Mouse (Mus musculus) heart, postnatal 0 days (tissue): ENCODE results near the gene Rpl18a. TPM values are rescaled to one million over a fixed set of nuclear protein-coding genes. Genes with fewer than 3 reads are reported as not detected.

ENCODE experiments used
- ATAC-seq: fragments of 200-750 bp; cut with Nextera tagmentation; 2 replicates; pipeline ENCODE4 v1.8.0; 2017; ENCODE audit warnings: low read depth, moderate number of reproducible peaks, moderate library complexity; ENCODE audit not compliant: insufficient read depth
- DNase-seq: peaks from one replicate; pipeline ENCODE4 v3.0.0-alpha.2; 2016; ENCODE audit warnings: low spot score
- H3K27ac ChIP-seq: fragments of 300-500 bp; sonication (generic); 2 replicates; pipeline ENCODE4 v1.5.1; 2014; ENCODE audit warnings: low read depth, mild to moderate bottlenecking
- H3K27me3 ChIP-seq: fragments of 300-500 bp; sonication (generic); 2 replicates; pipeline ENCODE4 v1.6.1; 2014; ENCODE audit warnings: low read length, mixed read lengths; ENCODE audit not compliant: control insufficient read depth, insufficient read depth
- H3K36me3 ChIP-seq: fragments of 300-500 bp; sonication (generic); replicated peaks from 2 replicates; pipeline ENCODE4 v1.6.1; 2014; ENCODE audit warnings: low read length, mixed read lengths; ENCODE audit not compliant: control insufficient read depth, insufficient read depth
- H3K4me1 ChIP-seq: fragments of 300-500 bp; sonication (generic); 2 replicates; pipeline ENCODE4 v1.6.1; 2014; ENCODE audit warnings: antibody characterized with exemption; ENCODE audit not compliant: control insufficient read depth, insufficient read depth
- H3K4me2 ChIP-seq: fragments of 300-500 bp; sonication (generic); 2 replicates; pipeline ENCODE4 v1.6.1; 2014; ENCODE audit warnings: low read depth, mild to moderate bottlenecking, low read length, moderate library complexity
- H3K4me3 ChIP-seq: fragments of 300-500 bp; sonication (generic); 2 replicates; pipeline ENCODE4 v1.5.1; 2014; ENCODE audit warnings: low read depth, low read length
- H3K9ac ChIP-seq: fragments of 300-500 bp; sonication (generic); replicated peaks from 2 replicates; pipeline ENCODE4 v1.6.1; 2014; ENCODE audit warnings: low read depth, low read length, mixed read lengths
- H3K9me3 ChIP-seq: fragments of 300-500 bp; sonication (generic); replicated peaks from 2 replicates; pipeline ENCODE4 v1.6.1; 2016; ENCODE audit warnings: low read length; ENCODE audit not compliant: control insufficient read depth
- CTCF ChIP-seq: IDR thresholded peaks from 2 replicates; pipeline ENCODE4 v1.5.1; 2016; ENCODE audit warnings: antibody characterized with exemption, control low read depth, low read depth
- EP300 ChIP-seq: IDR thresholded peaks from 2 replicates; pipeline ENCODE4 v1.6.1; 2016; ENCODE audit warnings: antibody characterized with exemption, low read depth
- WGBS: fragments of 180-500 bp; shearing (Covaris S2); extraction: QIAGEN DNeasy Blood & Tissue Kit; methylation state at CpG from one replicate; pipeline ENCODE4 v1.1.7; 2014; 5-methylcytosine and 5-hydroxymethylcytosine counted together
- polyA plus RNA-seq: library from polyadenylated mRNA; unstranded; fragments of >200 nt; fragmentation: Nextera tagmentation; extraction: Ambion mirVana; gene quantifications from 2 replicates; pipeline ENCODE4 v1.2.1, GENCODE M21; 2015
- total RNA-seq: library from RNA; depleted of rRNA; stranded (reverse); fragments of >200 nt; gene quantifications from 2 replicates; pipeline ENCODE4 v1.2.3, GENCODE M21; 2014; ENCODE audit warnings: low replicate concordance

Rpl18a gene
- total and polyA plus RNA-seq, 2 experiments from 2014 or later, result 2,186 to 2,523 TPM

- ATAC-seq (no peak), DNase-seq (no peak)
- Histone ChIP-seq H3K4me1 (peaks cover 5% of the 10 kb centered on the region; the same call in 1 of the 2 replicates), H3K9ac (no peak overlapping the region), H3K27ac (no peak overlapping the region), H3K4me3 (no peak overlapping the region), H3K9me3 (no peaks in the 10 kb centered on the region), H3K27me3 (no peaks in the 10 kb centered on the region), H3K36me3 (no peaks in the 10 kb centered on the region), H3K4me2 (no peak overlapping the region)
- 41% methylated on average over 2 of the region's 2 CpGs for WGBS
- TF ChIP-seq EP300 (no peak), CTCF (no peak)
Measured at GRCm38 (mm10) chr8:70878178-70878577, 19.0 kb downstream of the Rpl18a start.

GRCm38 (mm10) chr8:70876382-70876781, 20.8 kb downstream of the Rpl18a start:
- no peak overlapping the region for H3K9ac ChIP-seq
- no peak overlapping the region for H3K4me3 ChIP-seq
- TF ChIP-seq EP300 (no peak), CTCF (no peak)
- ATAC-seq (no peak), DNase-seq (no peak)
- no peaks in the 10 kb centered on the region for H3K36me3 ChIP-seq
- no peak overlapping the region for H3K4me2 ChIP-seq
- H3K9me3 ChIP-seq, result no peaks in the 10 kb centered on the region
- 43% methylated on average over 4 of the region's 4 CpGs for WGBS
- H3K4me1 ChIP-seq, result peaks cover 5% of the 10 kb centered on the region; the same call in 1 of the 2 replicates
- no peak overlapping the region for H3K27ac ChIP-seq
- no peaks in the 10 kb centered on the region for H3K27me3 ChIP-seq

GRCm38 (mm10) chr8:70874441-70874840, 22.8 kb downstream of the Rpl18a start:
- Histone ChIP-seq H3K4me3 (no peak overlapping the region), H3K36me3 (no peaks in the 10 kb centered on the region), H3K9ac (no peak overlapping the region), H3K4me2 (no peak overlapping the region), H3K27ac (no peak overlapping the region), H3K4me1 (no peaks in the 10 kb centered on the region), H3K9me3 (no peaks in the 10 kb centered on the region), H3K27me3 (no peaks in the 10 kb centered on the region)
- no peak for DNase-seq
- no peak for ATAC-seq
- WGBS, result 88% methylated on average over 13 of the region's 13 CpGs
- TF ChIP-seq EP300, result no peak
- TF ChIP-seq CTCF, result no peak

- Histone ChIP-seq H3K27me3 (no peaks in the 10 kb centered on the region), H3K4me1 (no peaks in the 10 kb centered on the region), H3K27ac (peak within 1 kb of the TSS; percentile 79), H3K4me2 (peak within 1 kb of the TSS; percentile 83), H3K36me3 (peaks cover 2% of the 10 kb centered on the region; the same call in 1 of the 2 replicates), H3K4me3 (peak within 1 kb of the TSS; percentile 94), H3K9me3 (no peaks in the 10 kb centered on the region), H3K9ac (peak within 1 kb of the TSS; percentile 82)
- peak; percentile 94 for ATAC-seq
- 2% methylated on average over 46 of the region's 46 CpGs for WGBS
- DNase-seq, result peak; percentile 92
- TF ChIP-seq CTCF, result peak; percentile 93
- no peak for TF ChIP-seq EP300
Measured at GRCm38 (mm10) chr8:70873364-70873985, 23.7 kb downstream of the Rpl18a start, which contains the start of gene Ccdc124. Gene Ccdc124, minus strand, starts transcription at chr8:70873935.

- H3K36me3 ChIP-seq, result peaks cover 6% of the 10 kb centered on the region; the same call in 1 of the 2 replicates
- H3K4me1 ChIP-seq, result no peaks in the 10 kb centered on the region
- no peaks in the 10 kb centered on the region for H3K27me3 ChIP-seq
- DNase-seq, result no peak
- H3K9me3 ChIP-seq, result no peaks in the 10 kb centered on the region
- 3% methylated on average over 31 of the region's 31 CpGs for WGBS
- H3K27ac ChIP-seq, result peak overlapping the region; percentile 79
- no peak for TF ChIP-seq EP300
- no peak for TF ChIP-seq CTCF
- ATAC-seq, result no peak
- H3K4me3 ChIP-seq, result peak overlapping the region; percentile 94
- peak overlapping the region; percentile 82 for H3K9ac ChIP-seq
- H3K4me2 ChIP-seq, result peak overlapping the region; percentile 83
Measured at GRCm38 (mm10) chr8:70872643-70873363, 24.4 kb downstream of the Rpl18a start.
